Mouse (Mus musculus) E14TG2a.4 (cell line): ENCODE results near the gene Cfap58.

Experiments used
- CTCF ChIP-seq: conservative IDR thresholded peaks from 2 replicates; pipeline ENCODE4 v1.5.1; 2014; ENCODE audit warnings: low read length
- NANOG ChIP-seq: IDR thresholded peaks from 2 replicates; pipeline ENCODE4 v1.6.1; 2014; ENCODE audit warnings: borderline replicate concordance, low read length, mixed read lengths

DNA sequence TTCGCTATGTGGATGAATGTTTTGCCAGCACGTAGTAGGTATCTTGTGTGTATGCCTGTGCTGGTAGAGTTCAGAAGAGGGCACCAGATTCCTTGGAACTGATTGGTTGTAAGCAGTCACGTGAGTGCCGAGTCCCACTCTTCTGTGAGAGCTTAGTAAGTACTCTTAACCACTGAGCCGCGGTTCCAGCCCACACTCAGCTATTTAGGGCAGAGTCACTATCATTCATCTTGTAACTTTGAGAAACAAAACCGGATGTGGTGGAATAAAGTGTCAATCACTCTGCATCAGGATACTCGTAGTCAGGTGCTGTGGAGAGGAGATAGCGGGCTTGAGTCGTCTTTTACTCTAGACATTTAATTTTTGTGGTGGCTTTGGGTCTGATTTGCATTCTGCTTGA lies 86.3 kb downstream of the Cfap58 start:
- TF ChIP-seq CTCF (no peak), NANOG (no peak)
